Mouse (Mus musculus): ENCODE results near the gene Gm20388. TPM values are rescaled to one million over a fixed set of nuclear protein-coding genes. Genes with fewer than 3 reads are reported as not detected.

Gm20388 gene
- polyA plus RNA-seq, 1 experiment from 2014 or later: not detected

- DNase-seq (ENCODE audit: low spot score, missing footprints) (no peak), ATAC-seq (ENCODE audit: low FRiP score) (no peak)
- WGBS: 75% methylated on average over 5 of the region's 5 CpGs
- H3K4me2 ChIP-seq: no peak overlapping the region
- H3K36me3 ChIP-seq (ENCODE audit: control insufficient read depth, insufficient read depth, low read length): no peaks in the 10 kb centered on the region
- H3K4me1 ChIP-seq (ENCODE audit: control insufficient read depth, insufficient read depth, low read length): peaks cover 36% of the 10 kb centered on the region
- H3K9me3 ChIP-seq (ENCODE audit: control insufficient read depth, low read length): no peaks in the 10 kb centered on the region
- no peak overlapping the region for H3K9ac ChIP-seq (ENCODE audit: low read length)
- no peak overlapping the region for H3K27ac ChIP-seq (ENCODE audit: low read depth, low read length)
- H3K27me3 ChIP-seq (ENCODE audit: control insufficient read depth, insufficient read depth, low read length): no peaks in the 10 kb centered on the region
- H3K4me3 ChIP-seq (ENCODE audit: low read depth, low read length): no peak overlapping the region
These were observed 303.3 kb downstream of the Gm20388 start for GRCm38 (mm10) chr8:120213939-120214338.

- 39% methylated on average over 7 of the region's 7 CpGs for WGBS
- Histone ChIP-seq H3K27ac (ENCODE audit: low read depth, low read length) (peak overlapping the region; percentile 41; the same call in 1 of the 2 replicates), H3K4me3 (ENCODE audit: low read depth, low read length) (no peak overlapping the region), H3K36me3 (ENCODE audit: control insufficient read depth, insufficient read depth, low read length) (no peaks in the 10 kb centered on the region), H3K4me1 (ENCODE audit: control insufficient read depth, insufficient read depth, low read length) (peaks cover 34% of the 10 kb centered on the region), H3K4me2 (no peak overlapping the region), H3K9ac (ENCODE audit: low read length) (no peak overlapping the region), H3K27me3 (ENCODE audit: control insufficient read depth, insufficient read depth, low read length) (no peaks in the 10 kb centered on the region), H3K9me3 (ENCODE audit: control insufficient read depth, low read length) (no peaks in the 10 kb centered on the region)
- DNase-seq (ENCODE audit: low spot score, missing footprints) (no peak), ATAC-seq (ENCODE audit: low FRiP score) (peak; percentile 51; the same call in 1 of the 2 replicates)
These were observed 304.9 kb downstream of the Gm20388 start for GRCm38 (mm10) chr8:120215416-120216141.

GRCm38 (mm10) chr8:120216855-120217830 lies 306.5 kb downstream of the Gm20388 start:
- DNase-seq (ENCODE audit: low spot score, missing footprints) (peak; percentile 91), ATAC-seq (ENCODE audit: low FRiP score) (peak; percentile 81)
- Histone ChIP-seq H3K9ac (ENCODE audit: low read length) (no peak overlapping the region), H3K4me2 (no peak overlapping the region), H3K4me1 (ENCODE audit: control insufficient read depth, insufficient read depth, low read length) (peaks cover 25% of the 10 kb centered on the region), H3K27ac (ENCODE audit: low read depth, low read length) (peak overlapping the region; percentile 28; the same call in 1 of the 2 replicates), H3K36me3 (ENCODE audit: control insufficient read depth, insufficient read depth, low read length) (no peaks in the 10 kb centered on the region), H3K27me3 (ENCODE audit: control insufficient read depth, insufficient read depth, low read length) (no peaks in the 10 kb centered on the region), H3K9me3 (ENCODE audit: control insufficient read depth, low read length) (no peaks in the 10 kb centered on the region), H3K4me3 (ENCODE audit: low read depth, low read length) (no peak overlapping the region)
- WGBS: 22% methylated on average over 13 of the region's 13 CpGs

- 77% methylated on average over 11 of the region's 11 CpGs for WGBS
- no peak for DNase-seq (ENCODE audit: low spot score, missing footprints)
- H3K4me2 ChIP-seq: no peak overlapping the region
- 0 out of 2 replicates have a peak overlapping the region, but pooled peaks have one; percentile 9 for H3K9ac ChIP-seq (ENCODE audit: low read length)
- no peak overlapping the region for H3K4me3 ChIP-seq (ENCODE audit: low read depth, low read length)
- H3K27me3 ChIP-seq (ENCODE audit: control insufficient read depth, insufficient read depth, low read length): no peaks in the 10 kb centered on the region
- no peak overlapping the region; the same call in 1 of the 2 replicates for H3K27ac ChIP-seq (ENCODE audit: low read depth, low read length)
- no peak for ATAC-seq (ENCODE audit: low FRiP score)
- H3K36me3 ChIP-seq (ENCODE audit: control insufficient read depth, insufficient read depth, low read length): no peaks in the 10 kb centered on the region
- no peaks in the 10 kb centered on the region for H3K9me3 ChIP-seq (ENCODE audit: control insufficient read depth, low read length)
- peaks cover 39% of the 10 kb centered on the region for H3K4me1 ChIP-seq (ENCODE audit: control insufficient read depth, insufficient read depth, low read length)
These were observed 311.9 kb downstream of the Gm20388 start for GRCm38 (mm10) chr8:120222548-120222947.

GRCm38 (mm10) chr8:120224521-120225420 lies 314.1 kb downstream of the Gm20388 start:
- Histone ChIP-seq H3K4me2 (no peak overlapping the region), H3K27ac (ENCODE audit: low read depth, low read length) (0 out of 2 replicates have a peak overlapping the region, but pooled peaks have one; percentile 36), H3K9ac (ENCODE audit: low read length) (peak overlapping the region; percentile 21; the same call in 1 of the 2 replicates), H3K27me3 (ENCODE audit: control insufficient read depth, insufficient read depth, low read length) (peaks cover 7% of the 10 kb centered on the region), H3K36me3 (ENCODE audit: control insufficient read depth, insufficient read depth, low read length) (no peaks in the 10 kb centered on the region), H3K9me3 (ENCODE audit: control insufficient read depth, low read length) (no peaks in the 10 kb centered on the region), H3K4me3 (ENCODE audit: low read depth, low read length) (no peak overlapping the region), H3K4me1 (ENCODE audit: control insufficient read depth, insufficient read depth, low read length) (peaks cover 48% of the 10 kb centered on the region)
- ATAC-seq (ENCODE audit: low FRiP score) (no peak), DNase-seq (ENCODE audit: low spot score, missing footprints) (no peak)
- WGBS: 54% methylated on average over 10 of the region's 11 CpGs

- no peak for DNase-seq (ENCODE audit: low spot score, missing footprints)
- no peaks in the 10 kb centered on the region for H3K9me3 ChIP-seq (ENCODE audit: control insufficient read depth, low read length)
- peak overlapping the region; percentile 21; the same call in 1 of the 2 replicates for H3K9ac ChIP-seq (ENCODE audit: low read length)
- WGBS: 31% methylated on average over 10 of the region's 10 CpGs
- peaks cover 56% of the 10 kb centered on the region for H3K4me1 ChIP-seq (ENCODE audit: control insufficient read depth, insufficient read depth, low read length)
- H3K4me2 ChIP-seq: no peak overlapping the region
- H3K27me3 ChIP-seq (ENCODE audit: control insufficient read depth, insufficient read depth, low read length): peaks cover 13% of the 10 kb centered on the region
- ATAC-seq (ENCODE audit: low FRiP score): 0 out of 2 replicates have a peak, but pooled peaks have one; percentile 10
- no peak overlapping the region for H3K4me3 ChIP-seq (ENCODE audit: low read depth, low read length)
- H3K36me3 ChIP-seq (ENCODE audit: control insufficient read depth, insufficient read depth, low read length): no peaks in the 10 kb centered on the region
- H3K27ac ChIP-seq (ENCODE audit: low read depth, low read length): 0 out of 2 replicates have a peak overlapping the region, but pooled peaks have one; percentile 36
These were observed 314.9 kb downstream of the Gm20388 start for GRCm38 (mm10) chr8:120225421-120226151.

GRCm38 (mm10) chr8:120226700-120227577 lies 316.3 kb downstream of the Gm20388 start:
- Histone ChIP-seq H3K36me3 (ENCODE audit: control insufficient read depth, insufficient read depth, low read length) (no peaks in the 10 kb centered on the region), H3K9ac (ENCODE audit: low read length) (no peak overlapping the region), H3K27me3 (ENCODE audit: control insufficient read depth, insufficient read depth, low read length) (peaks cover 17% of the 10 kb centered on the region), H3K4me1 (ENCODE audit: control insufficient read depth, insufficient read depth, low read length) (peaks cover 69% of the 10 kb centered on the region), H3K4me3 (ENCODE audit: low read depth, low read length) (no peak overlapping the region), H3K27ac (ENCODE audit: low read depth, low read length) (peak overlapping the region; percentile 76), H3K4me2 (peak overlapping the region; percentile 99; the same call in 1 of the 2 replicates), H3K9me3 (ENCODE audit: control insufficient read depth, low read length) (no peaks in the 10 kb centered on the region)
- DNase-seq (ENCODE audit: low spot score, missing footprints) (peak; percentile 90), ATAC-seq (ENCODE audit: low FRiP score) (no peak)
- 58% methylated on average over 5 of the region's 5 CpGs for WGBS

All from midbrain, embryonic 11.5 days (tissue).